9 mouse cellular contexts compared by ENCODE assay signal in the genomic region with DNA sequence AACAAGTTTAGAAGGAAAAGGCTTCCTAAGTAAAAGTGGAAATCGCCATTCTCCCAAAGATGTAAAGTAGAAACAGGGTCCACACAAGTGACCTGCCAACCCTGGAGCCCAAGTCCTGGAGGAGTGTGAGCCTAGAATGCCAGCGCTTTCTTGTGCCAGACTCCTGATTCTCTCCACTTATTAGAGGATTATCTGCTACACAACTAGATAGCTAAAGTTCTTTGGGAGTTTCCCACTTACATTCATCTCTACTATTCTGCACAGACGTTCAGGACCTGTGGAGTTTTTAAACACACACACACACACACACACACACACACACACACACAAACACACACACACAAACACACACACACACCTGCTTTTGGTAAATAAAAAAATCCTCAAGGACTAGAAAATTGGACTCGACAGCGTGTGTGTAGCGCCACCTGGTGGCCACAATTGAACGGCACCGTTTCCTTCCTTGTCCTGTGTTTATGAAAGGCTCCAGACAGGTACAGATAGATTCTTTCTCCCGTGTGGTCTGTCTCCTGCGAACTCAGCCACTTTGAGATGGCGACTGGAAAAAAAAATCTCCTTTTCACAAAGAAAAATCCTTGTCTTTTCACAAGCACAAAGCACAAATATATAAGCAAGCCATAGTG. TPM values are rescaled to one million over a fixed set of nuclear protein-coding genes. Genes with fewer than 3 reads are reported as not detected.
DNase-seq lines count a peak whose midpoint lies in the region; ATAC-seq lines count a peak whose summit lies in the region.
"Had no signal": no experiment of that assay in that cellular context is flagged by ENCODE, and none has a peak within 500 bp of the region (broad histone marks: within the 10 kb centered on the region; RNA-seq: fewer than 3 reads in every experiment).

No protein-coding gene starts in this region.

- H3K4me2 ChIP-seq in midbrain, embryonic 16.5 days (ENCODE audit: low read length): no peak overlapping the region

- H3K27me3 ChIP-seq in midbrain, embryonic 16.5 days (ENCODE audit: control insufficient read depth, insufficient read depth, low read depth, low read length): no peaks in the 10 kb centered on the region

- ATAC-seq in hematopoietic stem cell, adult 5-6 weeks (replicated peaks in 1 of 2; ENCODE audit: insufficient read depth in 1 of 2, low FRiP score in 2 of 2, low TSS enrichment in 1 of 2, low read depth in 1 of 2, poor library complexity in 2 of 2, severe bottlenecking in 2 of 2): peak; percentile 51 to 55; a peak in 2 of 4 replicates
- ATAC-seq in midbrain, embryonic 16.5 days: peak; percentile 66

- DNase-seq in heart, adult 18-20 months: peak; percentile 52 to 91
- no peak for DNase-seq in heart, postnatal 25 days (ENCODE audit: low spot score)
- peak; percentile 83 for DNase-seq in brain, adult 2 months (ENCODE audit: low read depth, low spot score)
- peak; percentile 40 for DNase-seq in fibroblast of lung, adult 2 months (ENCODE audit: low read depth)
- peak; percentile 83 to 88 for DNase-seq in left cerebral cortex, postnatal 14 days (ENCODE audit: low spot score in 2 of 2)
- DNase-seq in spleen, adult 18-20 months: peak; percentile 38 to 76

- H3K9me3 ChIP-seq in midbrain, embryonic 16.5 days (replicated peaks; ENCODE audit: control insufficient read depth, low read length, poor library complexity, severe bottlenecking): no peaks in the 10 kb centered on the region

- intact Hi-C loops in heart, postnatal 25 days (cut with DNase I): loop anchor here (1.0 to 5.0 kb wide), 4 partner anchors 237 to 485 kb away; partner anchors contain the start of gene Etv6
- intact Hi-C loops in left cerebral cortex, postnatal 14 days (cut with DNase I): loop anchor here (1.0 to 10.0 kb wide), 4 partner anchors 135 to 485 kb away; partner anchors contain the start of gene Etv6

- H3K36me3 ChIP-seq in midbrain, embryonic 16.5 days (ENCODE audit: control insufficient read depth, insufficient read depth, low read length): no peaks in the 10 kb centered on the region

- no peaks in the 10 kb centered on the region for H3K4me1 ChIP-seq in midbrain, embryonic 16.5 days (ENCODE audit: control insufficient read depth, insufficient read depth, low read length)

- no peak overlapping the region for H3K27ac ChIP-seq in midbrain, embryonic 16.5 days (ENCODE audit: low read length)

- WGBS in midbrain, embryonic 16.5 days: 22% methylated on average over 11 of the region's 11 CpGs

- H3K4me3 ChIP-seq in midbrain, embryonic 16.5 days (ENCODE audit: low read depth, low read length): no peak overlapping the region
- H3K4me3 ChIP-seq: myocyte had no signal

- no peak overlapping the region for H3K9ac ChIP-seq in midbrain, embryonic 16.5 days (ENCODE audit: low read depth, low read length)

RNA-seq across cellular contexts. Expression of gene Bcl2l14, which starts 6.7 kb away (rescaled TPM):
- total RNA-seq in heart, adult 18-20 months (2021): not detected
- not detected for total RNA-seq in heart, postnatal 25 days (2021)
- total RNA-seq in hematopoietic stem cell, adult 5-6 weeks (2017): 1.2 and 10.6 TPM in 2 replicates
- total RNA-seq in left cerebral cortex, postnatal 14 days (2021): not detected
- polyA plus RNA-seq in midbrain, embryonic 16.5 days (2015; fragmentation: Nextera tagmentation; extraction: Ambion mirVana): not detected in 2 replicates
